Mouse (Mus musculus): ENCODE measurements around the gene Gas2l2.

- TF ChIP-seq POLR2A (IDR thresholded peaks at IDR 0.05; ENCODE audit: insufficient read depth, low read depth, low read length): no peak
- TF ChIP-seq CTCF (IDR thresholded peaks at IDR 0.05; ENCODE audit: insufficient read depth, low read depth, low read length): no peak
These were observed 20.0 kb downstream of the Gas2l2 start, which contains the start of gene Rasl10b for GRCm38 (mm10) chr11:83409087-83409754.
